Mouse (Mus musculus) cerebellum, adult 2 months (tissue): ENCODE measurements around the gene BC048562.

Experiments
- CTCF ChIP-seq: fragments of 200-500 bp; IDR thresholded peaks from 2 replicates; pipeline ENCODE4 v1.5.1; 2011; ENCODE audit warnings: low read depth, mild to moderate bottlenecking, control low read depth, low read length, moderate library complexity, borderline replicate concordance; ENCODE audit not compliant: insufficient read depth
- POLR2A ChIP-seq: fragments of 200-500 bp; IDR thresholded peaks from 2 replicates; pipeline ENCODE4 v1.6.1; 2011; ENCODE audit warnings: low read length, control low read depth, borderline replicate concordance; ENCODE audit not compliant: insufficient read depth

GRCm38 (mm10) chr9:108461675-108462074 lies 25.4 kb downstream of the BC048562 start:
- no peak for TF ChIP-seq CTCF
- TF ChIP-seq POLR2A, result no peak
